Mouse (Mus musculus): ENCODE measurements around the gene Ncln.

Ncln gene

GRCm38 (mm10) chr10:81513798-81514197 lies 17.6 kb upstream of the Ncln start:
- peak; percentile 56 for DNase-seq (ENCODE audit: low read depth)

GRCm38 (mm10) chr10:81510246-81510810 lies 14.1 kb upstream of the Ncln start:
- peak; percentile 93 for DNase-seq (ENCODE audit: low read depth)

- DNase-seq (ENCODE audit: low read depth), result peak; percentile 94
Observed at GRCm38 (mm10) chr10:81507691-81508489, 11.7 kb upstream of the Ncln start.

- DNase-seq (ENCODE audit: low read depth), result peak; percentile 70
Observed at GRCm38 (mm10) chr10:81507095-81507494, 10.9 kb upstream of the Ncln start.

GRCm38 (mm10) chr10:81505016-81505664 lies 8.9 kb upstream of the Ncln start:
- DNase-seq (ENCODE audit: low read depth), result peak; percentile 87

GRCm38 (mm10) chr10:81502658-81503057 lies 6.5 kb upstream of the Ncln start:
- DNase-seq (ENCODE audit: low read depth), result peak; percentile 92

GRCm38 (mm10) chr10:81501863-81502262 lies 5.7 kb upstream of the Ncln start:
- peak; percentile 14 for DNase-seq (ENCODE audit: low read depth)

- DNase-seq (ENCODE audit: low read depth), result peak; percentile 39
Observed at GRCm38 (mm10) chr10:81500032-81500431, 3.8 kb upstream of the Ncln start, which contains the start of gene S1pr4. Gene S1pr4, minus strand, starts transcription at chr10:81500132.

GRCm38 (mm10) chr10:81499250-81499901 lies 3.2 kb upstream of the Ncln start:
- DNase-seq (ENCODE audit: low read depth), result peak; percentile 90

GRCm38 (mm10) chr10:81498316-81499249 lies 2.4 kb upstream of the Ncln start:
- DNase-seq (ENCODE audit: low read depth), result peak; percentile 60

GRCm38 (mm10) chr10:81497401-81498270 lies 1.4 kb upstream of the Ncln start:
- DNase-seq (ENCODE audit: low read depth), result peak; percentile 59

GRCm38 (mm10) chr10:81496969-81497368 lies 777 bp upstream of the Ncln start:
- no peak for DNase-seq (ENCODE audit: low read depth)

- no peak for DNase-seq (ENCODE audit: low read depth)
Observed at GRCm38 (mm10) chr10:81495616-81496263, 452 bp downstream of the Ncln start.

GRCm38 (mm10) chr10:81495151-81495550 lies 1.0 kb downstream of the Ncln start:
- DNase-seq (ENCODE audit: low read depth), result no peak

- peak; percentile 19 for DNase-seq (ENCODE audit: low read depth)
Observed at GRCm38 (mm10) chr10:81494260-81495041, 1.7 kb downstream of the Ncln start.

GRCm38 (mm10) chr10:81493601-81494220 lies 2.5 kb downstream of the Ncln start:
- peak; percentile 67 for DNase-seq (ENCODE audit: low read depth)

- DNase-seq (ENCODE audit: low read depth), result no peak
Observed at GRCm38 (mm10) chr10:81492606-81493240, 3.5 kb downstream of the Ncln start.

GRCm38 (mm10) chr10:81491018-81491417 lies 5.2 kb downstream of the Ncln start:
- DNase-seq (ENCODE audit: low read depth), result no peak

All from induced T-regulatory cell, adult 2 months (primary cell).